Mouse (Mus musculus) cerebellum, adult (tissue): ENCODE data around the gene Myo1d.

ENCODE experiments used
- ATAC-seq: cut with Nextera tagmentation; 2 replicates; pipeline ENCODE4 v1.9.2; 2017; ENCODE audit warnings: mild to moderate bottlenecking, moderate library complexity, mixed read lengths; ENCODE audit not compliant: insufficient number of reproducible peaks, low FRiP score, low TSS enrichment

The Myo1d gene

GRCm38 (mm10) chr11:80783460-80783859 lies 3.6 kb upstream of the Myo1d start:
- ATAC-seq = no peak

DNA sequence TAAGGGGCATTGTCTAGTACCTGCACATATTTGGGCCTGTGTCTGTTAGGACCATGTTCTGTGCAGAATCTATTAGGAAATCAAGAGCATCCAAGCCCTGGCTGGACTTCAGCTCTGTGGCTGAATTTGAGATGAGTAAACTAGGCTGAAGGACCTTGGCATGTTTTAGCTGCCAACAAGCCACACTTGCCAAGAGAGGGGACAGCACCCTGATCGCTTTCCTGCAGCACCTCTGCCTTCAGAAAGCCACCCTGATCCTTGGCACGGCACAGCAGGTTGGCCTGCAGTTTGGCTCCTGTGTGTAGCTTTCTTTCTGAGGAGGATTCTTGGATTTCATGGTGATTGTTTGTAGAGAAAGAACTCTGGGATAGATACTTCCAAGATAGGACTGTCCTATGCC lies 1.7 kb upstream of the Myo1d start:
- ATAC-seq = no peak

DNA sequence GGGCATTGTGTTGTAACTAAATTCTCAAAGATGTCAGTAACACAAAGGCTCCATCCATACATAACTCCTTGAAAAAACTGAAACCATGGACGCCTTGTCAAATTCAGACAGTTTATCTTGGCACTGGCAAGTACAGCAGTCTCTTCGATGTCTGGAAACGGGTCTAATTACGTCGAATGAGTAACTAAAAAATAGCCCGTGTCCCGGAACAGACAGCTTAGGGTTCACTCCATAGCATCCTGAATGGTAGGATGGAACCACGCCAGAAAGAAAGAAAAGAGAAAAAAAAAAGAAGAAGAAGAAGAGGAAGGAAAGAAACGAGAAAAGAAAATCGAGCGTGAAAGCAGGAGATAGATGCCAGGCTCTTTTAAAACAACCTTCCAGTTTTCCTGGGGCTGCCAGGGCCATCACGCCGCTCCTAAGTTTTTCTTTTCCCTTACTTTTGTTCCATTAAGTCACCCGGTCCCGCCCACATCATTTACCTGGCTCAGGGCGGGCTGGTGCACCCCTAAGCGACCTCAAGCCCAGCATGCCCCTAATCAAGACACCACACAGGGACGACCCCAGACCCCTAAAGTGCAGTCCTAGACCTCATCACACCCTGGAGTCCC lies 804 bp downstream of the Myo1d start:
- ATAC-seq = no peak

DNA sequence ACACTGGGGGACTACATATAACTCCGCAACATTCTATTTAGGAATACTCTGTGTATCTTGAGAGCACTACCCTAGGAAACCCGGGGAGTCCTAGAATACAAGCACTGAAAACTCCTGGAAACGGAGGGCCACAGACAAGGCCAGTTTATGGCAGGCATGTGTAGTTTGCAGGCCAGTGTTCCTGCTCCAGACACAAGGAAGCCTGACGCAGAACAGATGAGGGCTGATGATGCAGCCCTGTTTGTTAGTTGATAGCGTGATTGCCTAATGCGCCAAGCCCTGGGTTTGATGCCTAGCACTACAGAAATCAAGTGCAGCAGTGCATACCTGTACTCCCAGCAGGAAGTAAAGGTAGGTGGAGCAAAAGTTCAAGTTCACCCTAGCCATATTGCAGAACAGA lies 1.7 kb downstream of the Myo1d start:
- ATAC-seq = no peak

GRCm38 (mm10) chr11:80777708-80778107 lies 2.1 kb downstream of the Myo1d start:
- no peak for ATAC-seq

- ATAC-seq = no peak
These were observed 4.3 kb downstream of the Myo1d start for GRCm38 (mm10) chr11:80775535-80775934.

- no peak for ATAC-seq
These were observed 7.1 kb downstream of the Myo1d start for GRCm38 (mm10) chr11:80772595-80773210.

- no peak for ATAC-seq
These were observed 8.1 kb downstream of the Myo1d start for GRCm38 (mm10) chr11:80771596-80772250.

- ATAC-seq = no peak
These were observed 8.6 kb downstream of the Myo1d start for GRCm38 (mm10) chr11:80771186-80771585.

DNA sequence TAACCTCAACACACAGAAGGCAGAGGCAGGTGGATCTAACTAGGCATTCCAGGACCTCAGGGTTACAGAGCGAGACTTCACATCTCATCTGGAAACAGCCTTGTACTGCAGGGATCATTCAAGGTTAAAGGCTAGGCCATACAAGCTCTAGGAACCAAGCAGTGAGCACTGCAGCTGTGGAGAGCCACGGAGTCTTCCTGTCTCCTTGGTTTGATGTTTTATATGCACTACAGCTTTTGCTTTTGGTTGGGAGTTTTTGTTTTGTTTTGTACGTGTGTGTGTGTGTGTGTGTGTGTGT lies 12.6 kb downstream of the Myo1d start:
- ATAC-seq = no peak

GRCm38 (mm10) chr11:80766472-80767319 lies 13.1 kb downstream of the Myo1d start:
- ATAC-seq = no peak

- no peak for ATAC-seq
These were observed 13.8 kb downstream of the Myo1d start for GRCm38 (mm10) chr11:80766068-80766467.

- no peak for ATAC-seq
These were observed 17.8 kb downstream of the Myo1d start for GRCm38 (mm10) chr11:80762066-80762465.

- no peak for ATAC-seq
These were observed 18.4 kb downstream of the Myo1d start for GRCm38 (mm10) chr11:80761285-80761974.

DNA sequence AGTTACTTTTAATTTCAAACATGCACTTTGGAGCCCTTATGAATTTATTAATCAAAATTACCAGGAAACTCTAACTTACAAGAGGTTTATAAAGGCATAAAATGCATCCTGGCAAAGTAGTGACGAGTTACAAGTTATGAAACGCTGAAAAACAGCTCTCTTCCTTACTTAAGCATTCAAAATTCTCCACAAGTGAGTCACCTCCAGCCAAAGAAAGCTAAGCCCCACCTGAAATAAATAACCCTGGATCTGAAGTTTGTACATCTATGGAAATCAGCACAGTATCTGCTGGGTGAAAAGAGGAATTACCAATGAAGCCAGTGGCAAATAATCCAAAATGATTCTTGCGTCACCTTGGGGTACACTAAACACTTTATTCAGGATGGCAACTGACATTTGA lies 20.8 kb downstream of the Myo1d start:
- ATAC-seq = no peak

GRCm38 (mm10) chr11:80754201-80754600 lies 25.6 kb downstream of the Myo1d start:
- ATAC-seq = no peak

- no peak for ATAC-seq
These were observed 28.7 kb downstream of the Myo1d start for GRCm38 (mm10) chr11:80751168-80751567.

- ATAC-seq = no peak
These were observed 30.6 kb downstream of the Myo1d start for GRCm38 (mm10) chr11:80749187-80749586.

DNA sequence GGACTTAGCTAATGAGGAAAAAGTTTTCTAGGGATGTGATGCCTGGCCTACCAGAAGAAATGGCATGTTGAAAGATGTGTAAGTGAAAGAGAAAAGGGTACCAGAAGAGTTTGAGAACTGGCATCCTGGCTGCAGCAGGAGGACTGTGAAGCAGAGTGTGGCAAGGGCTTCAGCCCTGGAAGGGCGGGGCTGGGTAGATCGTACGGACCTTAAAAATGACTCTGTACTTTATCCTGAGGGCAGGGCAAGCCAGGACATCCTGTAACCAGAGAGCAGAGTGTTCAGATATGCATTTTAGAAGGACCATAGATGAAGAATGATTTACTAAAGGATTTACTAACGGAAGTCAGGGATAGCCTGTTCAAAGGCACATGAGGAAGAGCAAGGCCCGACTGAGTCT lies 34.4 kb downstream of the Myo1d start:
- ATAC-seq = no peak

DNA sequence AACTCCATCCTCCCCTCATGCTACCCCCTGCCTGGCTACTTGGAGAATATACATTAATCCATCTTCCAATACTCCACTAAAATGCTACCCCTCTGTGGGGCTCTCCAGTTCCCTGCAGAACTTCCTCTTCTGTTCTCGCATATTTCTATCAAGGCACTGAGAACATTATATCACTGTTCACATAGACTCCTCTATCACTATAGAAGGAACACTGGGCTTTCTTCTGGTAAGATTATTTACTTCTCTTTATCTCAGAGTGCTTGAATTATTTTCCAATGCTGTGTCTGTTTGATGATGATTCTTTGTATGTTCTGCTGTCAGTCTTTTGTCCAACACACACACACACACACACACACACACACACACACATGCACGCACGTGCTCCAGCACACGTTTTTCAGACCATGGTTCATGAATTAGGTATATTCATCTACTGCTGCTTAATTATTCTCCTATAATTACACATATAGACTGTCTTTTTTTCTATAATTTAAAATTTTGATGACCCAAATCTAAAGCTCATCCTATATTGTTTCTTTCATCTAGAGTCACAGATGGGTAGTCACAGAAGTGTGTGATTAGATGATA lies 35.9 kb downstream of the Myo1d start:
- ATAC-seq = no peak
